Mouse (Mus musculus) cerebellum, adult 9-11 months (tissue): Measurements from ENCODE around the gene Fam205c.

Experiments used
- DNase-seq: peaks from one replicate; pipeline ENCODE4 v3.0.0; 2022

Gene Fam205c

GRCm38 (mm10) chr4:42874134-42874533, at the start of gene Fam205c:
TSS of gene Fam205c (minus strand) at chr4:42874234.
- no peak for DNase-seq

- no peak for DNase-seq
Measured at GRCm38 (mm10) chr4:42922461-42922860, 48.4 kb upstream of the Fam205c start.

GRCm38 (mm10) chr4:42922056-42922455, 48.0 kb upstream of the Fam205c start:
- DNase-seq = no peak

GRCm38 (mm10) chr4:42921536-42921935, 47.5 kb upstream of the Fam205c start:
- no peak for DNase-seq

- DNase-seq = no peak
Measured at GRCm38 (mm10) chr4:42920726-42921125, 46.7 kb upstream of the Fam205c start.

- DNase-seq = peak; percentile 23
Measured at GRCm38 (mm10) chr4:42917402-42917774, 43.4 kb upstream of the Fam205c start.

GRCm38 (mm10) chr4:42916617-42917401, 42.8 kb upstream of the Fam205c start, which contains the start of gene Phf24:
TSS of gene Phf24 (plus strand) at chr4:42916660.
- DNase-seq = peak; percentile 30

- DNase-seq = no peak
Measured at GRCm38 (mm10) chr4:42915966-42916365, 41.9 kb upstream of the Fam205c start.

GRCm38 (mm10) chr4:42915311-42915710, 41.3 kb upstream of the Fam205c start:
- no peak for DNase-seq

- DNase-seq = no peak
Measured at GRCm38 (mm10) chr4:42913391-42913790, 39.4 kb upstream of the Fam205c start.

GRCm38 (mm10) chr4:42904966-42905365, 30.9 kb upstream of the Fam205c start:
- DNase-seq = no peak

GRCm38 (mm10) chr4:42904523-42904922, 30.5 kb upstream of the Fam205c start:
- no peak for DNase-seq

- DNase-seq = no peak
Measured at GRCm38 (mm10) chr4:42903942-42904341, 29.9 kb upstream of the Fam205c start.

- peak; percentile 15 for DNase-seq
Measured at GRCm38 (mm10) chr4:42902730-42903129, 28.7 kb upstream of the Fam205c start.

- no peak for DNase-seq
Measured at GRCm38 (mm10) chr4:42902174-42902573, 28.1 kb upstream of the Fam205c start.

GRCm38 (mm10) chr4:42900878-42901277, 26.8 kb upstream of the Fam205c start:
- no peak for DNase-seq

- DNase-seq = no peak
Measured at GRCm38 (mm10) chr4:42898914-42899313, 24.9 kb upstream of the Fam205c start.

GRCm38 (mm10) chr4:42895118-42895517, 21.1 kb upstream of the Fam205c start:
- no peak for DNase-seq

- DNase-seq = no peak
Measured at GRCm38 (mm10) chr4:42891176-42891575, 17.1 kb upstream of the Fam205c start.

GRCm38 (mm10) chr4:42888806-42889205, 14.8 kb upstream of the Fam205c start:
- DNase-seq = no peak

- DNase-seq = no peak
Measured at GRCm38 (mm10) chr4:42886926-42887325, 12.9 kb upstream of the Fam205c start.

GRCm38 (mm10) chr4:42880677-42880948, 6.6 kb upstream of the Fam205c start:
- no peak for DNase-seq

- no peak for DNase-seq
Measured at GRCm38 (mm10) chr4:42879829-42880676, 6.0 kb upstream of the Fam205c start.

- DNase-seq = no peak
Measured at GRCm38 (mm10) chr4:42877657-42878056, 3.6 kb upstream of the Fam205c start.
